ENCODE assay signal across 15 mouse cellular contexts in the genomic region with DNA sequence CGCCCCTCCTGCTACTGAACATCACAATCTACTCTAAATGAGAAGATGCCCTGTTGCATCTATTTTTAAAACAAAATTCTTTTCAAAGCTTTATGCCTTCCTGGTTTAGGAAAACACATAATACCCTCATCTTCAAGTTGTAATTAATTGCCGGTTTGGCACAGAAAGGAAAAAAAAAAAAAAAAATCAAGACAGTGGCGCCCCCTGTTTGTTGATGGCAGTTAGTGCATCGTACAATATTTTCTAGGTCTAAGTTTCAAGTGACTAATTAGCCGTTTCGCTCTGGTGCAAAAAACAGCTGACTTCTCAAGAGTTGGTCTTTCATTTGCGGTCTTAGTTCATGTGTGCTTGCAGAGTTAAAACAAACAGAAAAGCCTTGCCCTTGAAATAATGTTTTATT.
A peak's percentile ranks its signal among the peaks of the same experiment; 100 is the strongest.
DNase-seq lines count a peak whose midpoint lies in the region; ATAC-seq and TF ChIP-seq lines count a peak whose summit lies in the region.
"Had no signal": no experiment of that assay in that cellular context is flagged by ENCODE, and none has a peak within 500 bp of the region (broad histone marks: within the 10 kb centered on the region; RNA-seq: fewer than 3 reads in every experiment).

No protein-coding gene starts in this region.

- TF ChIP-seq POLR2A in CH12.LX (IDR thresholded peaks at IDR 0.05; ENCODE audit: low read depth, low read length) = no peak

- no peaks in the 10 kb centered on the region for H3K9me3 ChIP-seq in kidney, embryonic 15.5 days (replicated peaks)
- no peaks in the 10 kb centered on the region for H3K9me3 ChIP-seq in CH12.LX (replicated peaks; ENCODE audit: low read length)
- H3K9me3 ChIP-seq: megakaryocyte, embryonic 14.5 days; neural tube, embryonic 12.5 days had no signal

- no peak for ATAC-seq in kidney, embryonic 15.5 days (replicated peaks; ENCODE audit: low FRiP score)

- peak overlapping the region; percentile 10; the same call in 1 of the 2 replicates for H3K4me2 ChIP-seq in kidney, embryonic 15.5 days
- H3K4me2 ChIP-seq in CH12.LX (ENCODE audit: insufficient read depth, low read depth, poor library complexity, severe bottlenecking) = no peak overlapping the region
- H3K4me2 ChIP-seq: hindbrain, embryonic 14.5 days; neural tube, embryonic 12.5 days had no signal

- peak; percentile 2 for DNase-seq in embryo, embryonic 11 days
- DNase-seq in embryo, embryonic 10 days (ENCODE audit: low spot score) = no peak
- no peak for DNase-seq in kidney, adult 18-20 months
- DNase-seq in CH12.LX (ENCODE audit: extremely low read depth) (no peak), ZHBTc4 (ENCODE audit: low read depth, low spot score) (peak; percentile 18)
- DNase-seq in testis, postnatal 10 days (ENCODE audit: low spot score) = no peak
- DNase-seq in urinary bladder, postnatal 14 days (ENCODE audit: low spot score) = no peak
- DNase-seq: adrenal gland, postnatal 14 days; cerebellum, postnatal 10 days; gastrocnemius, postnatal 25 days; lung, adult 18-20 months had no signal

- no peaks in the 10 kb centered on the region for H3K4me1 ChIP-seq in kidney, embryonic 15.5 days
- no peaks in the 10 kb centered on the region for H3K4me1 ChIP-seq in CH12.LX (ENCODE audit: control insufficient read depth in 1 of 2, insufficient read depth in 2 of 2)
- H3K4me1 ChIP-seq: megakaryocyte, embryonic 14.5 days; neural tube, embryonic 12.5 days had no signal

- TF ChIP-seq RAD21 in CH12.LX (IDR thresholded peaks at IDR 0.05; ENCODE audit: low read depth, low read length) = no peak

- TF ChIP-seq CTCF in CH12.LX (conservative IDR thresholded peaks at IDR 0.05 in 1 of 2, IDR thresholded peaks at IDR 0.05 in 1 of 2; ENCODE audit: low read depth in 2 of 2, low read length in 2 of 2) = peak; percentile 19 to 34; a peak in 2 of 4 replicates

- H3K27ac ChIP-seq in kidney, embryonic 15.5 days = no peak overlapping the region
- no peak overlapping the region for H3K27ac ChIP-seq in CH12.LX (ENCODE audit: insufficient read depth, low read depth)
- H3K27ac ChIP-seq: hindbrain, embryonic 14.5 days; neural tube, embryonic 12.5 days had no signal

- TF ChIP-seq EP300 in CH12.LX (IDR thresholded peaks at IDR 0.05; ENCODE audit: low read length) = no peak

- H3K79me2 ChIP-seq in CH12.LX (replicated peaks; ENCODE audit: control insufficient read depth, extremely low read depth, insufficient read depth, poor library complexity, severe bottlenecking) = no peaks in the 10 kb centered on the region

- dilution Hi-C loops in CH12.LX (cut with MboI; ENCODE audit: extremely low pct_ligation_motif_present, extremely low pct_unique_long_range_greater_than_20kb, low sequenced_read_pairs) = no loop called here

- no peak overlapping the region for H3K4me3 ChIP-seq in kidney, embryonic 15.5 days (replicated peaks)
- H3K4me3 ChIP-seq in CH12.LX (replicated peaks in 1 of 3; ENCODE audit: low read depth in 2 of 3, low read length in 2 of 3, poor library complexity in 1 of 3) = no peak overlapping the region
- H3K4me3 ChIP-seq: megakaryocyte, embryonic 14.5 days; neural tube, embryonic 12.5 days had no signal

- no peaks in the 10 kb centered on the region for H3K36me3 ChIP-seq in kidney, embryonic 15.5 days
- no peaks in the 10 kb centered on the region for H3K36me3 ChIP-seq in CH12.LX (replicated peaks in 1 of 2; ENCODE audit: control insufficient read depth in 1 of 2, insufficient read depth in 1 of 2, low read length in 1 of 2)
- H3K36me3 ChIP-seq: neural tube, embryonic 12.5 days had no signal

- no peaks in the 10 kb centered on the region for H3K27me3 ChIP-seq in kidney, embryonic 15.5 days
- peaks cover 4% of the 10 kb centered on the region for H3K27me3 ChIP-seq in CH12.LX (replicated peaks)
- H3K27me3 ChIP-seq: megakaryocyte, embryonic 14.5 days; neural tube, embryonic 12.5 days had no signal

- 70% methylated on average over 7 of the region's 7 CpGs for WGBS in kidney, embryonic 15.5 days

- in situ Hi-C loops in CH12.LX (cut with MboI; ENCODE audit: low pct_ligation_motif_present, low pct_unique_long_range_greater_than_20kb, low sequenced_read_pairs) = no loop called here

- no peak overlapping the region for H3K9ac ChIP-seq in kidney, embryonic 15.5 days
- no peak overlapping the region for H3K9ac ChIP-seq in CH12.LX (ENCODE audit: insufficient read depth, low read depth)
- H3K9ac ChIP-seq: hindbrain, embryonic 14.5 days; neural tube, embryonic 12.5 days had no signal

TF ChIP-seq in CH12.LX, 34 proteins besides CTCF, POLR2A, EP300 and RAD21:
- TF ChIP-seq ZNF384 (IDR thresholded peaks at IDR 0.05; ENCODE audit: low read depth, low read length) = peak; percentile 70
- no peak for TF ChIP-seq MAX (IDR thresholded peaks at IDR 0.05; ENCODE audit: low read length)

Comparison
In these comparisons a context has a peak if more than half of its experiments do, and no peak if none do; other contexts are left out.
1. DNase-seq: peak in embryo, embryonic 11 days (single experiment) and ZHBTc4 (single experiment); none in embryo, embryonic 10 days (single experiment), kidney, adult 18-20 months (single experiment), CH12.LX (single experiment), testis, postnatal 10 days (single experiment) and urinary bladder, postnatal 14 days (single experiment).